Mouse (Mus musculus) E14TG2a.4 (cell line): ENCODE measurements at regions not wholly inside any gene's neighbourhood (a gene's known extent, or its start where the extent isn't known, plus 50 kb on each side); places are given as distances from the start of the nearest gene placed in this dataset.

ENCODE experiments used
- CTCF ChIP-seq: conservative IDR thresholded peaks from 2 replicates; pipeline ENCODE4 v1.5.1; 2014; ENCODE audit warnings: low read length
- NANOG ChIP-seq: IDR thresholded peaks from 2 replicates; pipeline ENCODE4 v1.6.1; 2014; ENCODE audit warnings: borderline replicate concordance, low read length, mixed read lengths
- POU5F1 ChIP-seq: IDR thresholded peaks from 2 replicates; pipeline ENCODE4 v1.6.1; 2014; ENCODE audit warnings: low read length, borderline replicate concordance

DNA sequence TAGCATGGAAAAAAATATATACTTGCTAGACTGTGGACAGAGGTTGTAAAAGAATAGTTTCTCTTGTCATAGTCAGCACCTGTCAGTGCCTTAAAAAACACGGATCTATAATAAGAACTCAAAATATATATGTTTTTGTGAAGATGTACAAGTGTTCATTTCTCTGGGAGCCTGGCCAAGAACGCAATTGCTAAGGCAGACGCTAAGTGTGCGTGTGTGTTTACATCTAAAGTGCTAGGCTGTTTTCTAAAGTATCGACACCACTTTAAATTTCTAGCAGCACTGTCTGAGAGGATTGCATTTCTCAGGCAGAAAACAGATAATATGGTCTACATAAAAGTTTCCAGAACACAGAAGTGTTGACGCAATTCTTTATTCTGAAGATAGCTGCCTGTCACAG lies 330.2 kb upstream of the Tmem229a start:
- no peak for TF ChIP-seq CTCF
- no peak for TF ChIP-seq POU5F1
- no peak for TF ChIP-seq NANOG
